Mouse (Mus musculus) midbrain, postnatal 0 days (tissue): Measurements from ENCODE around the gene Cobll1. TPM values are rescaled to one million over a fixed set of nuclear protein-coding genes. Genes with fewer than 3 reads are reported as not detected.
A peak's percentile ranks its signal among the peaks of the same experiment; 100 is the strongest.

Source experiments
- ATAC-seq: fragments of 200-750 bp; cut with Nextera tagmentation; 2 replicates; pipeline ENCODE4 v1.8.0; 2017; ENCODE audit warnings: moderate number of reproducible peaks, mild to moderate bottlenecking, moderate TSS enrichment, moderate library complexity; ENCODE audit not compliant: low FRiP score
- DNase-seq: peaks from one replicate; pipeline ENCODE4 v3.0.0-alpha.2; 2015; ENCODE audit warnings: low spot score
- H3K27ac ChIP-seq: fragments of 300-500 bp; sonication (generic); 2 replicates; pipeline ENCODE4 v1.5.1; 2014; ENCODE audit warnings: low read depth, mild to moderate bottlenecking, low read length, mixed read lengths
- H3K27me3 ChIP-seq: fragments of 300-500 bp; sonication (generic); 2 replicates; pipeline ENCODE4 v1.6.1; 2014; ENCODE audit warnings: low read length, control low read depth, mixed read lengths; ENCODE audit not compliant: insufficient read depth
- H3K36me3 ChIP-seq: fragments of 300-500 bp; sonication (generic); 2 replicates; pipeline ENCODE4 v1.6.1; 2014; ENCODE audit warnings: low read length, control low read depth, mixed read lengths; ENCODE audit not compliant: insufficient read depth
- H3K4me1 ChIP-seq: fragments of 300-500 bp; sonication (generic); 2 replicates; pipeline ENCODE4 v1.6.1; 2014; ENCODE audit warnings: mild to moderate bottlenecking, control low read depth, antibody characterized with exemption, low read length, mixed read lengths; ENCODE audit not compliant: insufficient read depth
- H3K4me2 ChIP-seq: fragments of 300-500 bp; sonication (generic); 2 replicates; pipeline ENCODE4 v1.6.1; 2014; ENCODE audit warnings: low read depth, mild to moderate bottlenecking, low read length, mixed read lengths; ENCODE audit not compliant: poor library complexity, severe bottlenecking
- H3K4me3 ChIP-seq: fragments of 300-500 bp; sonication (generic); 2 replicates; pipeline ENCODE4 v1.5.1; 2014; ENCODE audit warnings: low read depth, mild to moderate bottlenecking, low read length, moderate library complexity
- H3K9ac ChIP-seq: fragments of 300-500 bp; sonication (generic); replicated peaks from 2 replicates; pipeline ENCODE4 v1.6.1; 2014; ENCODE audit warnings: mild to moderate bottlenecking, low read length, moderate library complexity, mixed read lengths; ENCODE audit not compliant: poor library complexity, severe bottlenecking
- H3K9me3 ChIP-seq: fragments of 300-500 bp; sonication (generic); 2 replicates; pipeline ENCODE4 v1.6.1; 2016; ENCODE audit warnings: low read length, control low read depth
- CTCF ChIP-seq: IDR thresholded peaks from 2 replicates; pipeline ENCODE4 v1.5.1; 2016; ENCODE audit warnings: antibody characterized with exemption, mild to moderate bottlenecking
- WGBS: fragments of 180-500 bp; shearing (Covaris S2); extraction: QIAGEN DNeasy Blood & Tissue Kit; methylation state at CpG from one replicate; pipeline ENCODE4 v1.1.7; 2014; 5-methylcytosine and 5-hydroxymethylcytosine counted together
- polyA plus RNA-seq: library from polyadenylated mRNA; unstranded; fragments of >200 nt; fragmentation: Nextera tagmentation; extraction: Ambion mirVana; gene quantifications from 2 replicates; pipeline ENCODE4 v1.2.1, GENCODE M21; 2015
- total RNA-seq: library from RNA; depleted of rRNA; stranded (reverse); fragments of >200 nt; gene quantifications from 2 replicates; pipeline ENCODE4 v1.2.3, GENCODE M21; 2014

Gene Cobll1
- total and polyA plus RNA-seq, 2 experiments from 2014 or later: 2.5 to 2.9 TPM

DNA sequence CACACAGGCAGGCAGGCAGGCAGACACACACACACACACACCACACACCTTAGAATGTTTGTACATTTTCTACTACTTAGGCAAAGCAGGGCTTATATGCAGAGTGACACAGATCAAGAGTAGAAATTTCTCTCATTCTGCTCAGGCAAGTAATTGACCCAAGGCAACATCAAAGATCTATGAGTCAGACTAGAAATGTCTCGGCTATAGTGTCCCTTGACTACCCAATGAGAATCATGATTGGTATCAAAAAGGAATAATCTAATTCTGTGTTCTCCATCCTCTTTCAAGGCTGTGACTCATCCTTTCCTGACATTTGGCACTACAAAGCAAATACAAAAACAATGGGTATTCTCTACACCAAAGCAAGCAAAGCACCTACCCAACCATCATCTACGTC lies 77.5 kb downstream of the Cobll1 start:
- Histone ChIP-seq H3K4me3 (no peak overlapping the region), H3K9ac (no peak overlapping the region), H3K9me3 (no peaks in the 10 kb centered on the region), H3K27ac (no peak overlapping the region), H3K36me3 (no peaks in the 10 kb centered on the region), H3K4me2 (no peak overlapping the region), H3K4me1 (no peaks in the 10 kb centered on the region), H3K27me3 (no peaks in the 10 kb centered on the region)
- ATAC-seq: no peak
- WGBS: 87% methylated on average over 2 of the region's 2 CpGs
- no peak for TF ChIP-seq CTCF
- DNase-seq: no peak

DNA sequence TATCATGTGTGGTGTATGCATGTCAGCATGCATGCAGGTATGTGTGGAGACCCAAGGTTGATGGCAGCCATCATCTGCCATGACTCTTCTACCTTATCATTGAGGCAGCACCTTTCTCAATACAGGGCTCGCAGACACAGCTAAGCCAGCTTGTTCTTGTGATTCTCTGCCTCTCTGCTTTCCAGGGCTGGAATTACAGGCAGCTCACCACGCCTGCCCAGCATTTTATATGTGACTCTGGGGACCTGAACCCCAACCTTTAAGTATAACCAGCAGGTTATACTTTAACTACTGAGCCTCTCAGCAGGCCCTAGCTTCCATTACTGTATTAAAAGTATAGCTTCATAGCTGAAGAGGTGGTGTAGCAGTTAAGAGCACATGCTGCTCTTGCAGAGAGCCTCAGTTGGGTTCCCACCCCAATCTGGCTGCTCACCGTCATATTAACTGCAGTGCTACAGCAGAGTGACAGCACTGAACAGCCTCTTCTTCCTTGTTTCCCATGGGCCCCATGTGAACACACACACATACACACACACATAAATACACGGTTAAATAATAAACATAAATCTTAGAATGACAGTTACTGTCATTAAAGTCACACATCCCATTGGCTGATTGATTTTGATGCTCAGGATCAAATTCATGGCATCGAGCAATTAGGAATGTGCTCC lies 81.1 kb downstream of the Cobll1 start:
- Histone ChIP-seq H3K9me3 (no peaks in the 10 kb centered on the region), H3K4me1 (no peaks in the 10 kb centered on the region), H3K27me3 (no peaks in the 10 kb centered on the region), H3K4me2 (no peak overlapping the region), H3K4me3 (no peak overlapping the region), H3K9ac (no peak overlapping the region), H3K27ac (no peak overlapping the region), H3K36me3 (no peaks in the 10 kb centered on the region)
- ATAC-seq (no peak), DNase-seq (no peak)
- no peak for TF ChIP-seq CTCF
- WGBS: 86% methylated on average over 5 of the region's 5 CpGs

DNA sequence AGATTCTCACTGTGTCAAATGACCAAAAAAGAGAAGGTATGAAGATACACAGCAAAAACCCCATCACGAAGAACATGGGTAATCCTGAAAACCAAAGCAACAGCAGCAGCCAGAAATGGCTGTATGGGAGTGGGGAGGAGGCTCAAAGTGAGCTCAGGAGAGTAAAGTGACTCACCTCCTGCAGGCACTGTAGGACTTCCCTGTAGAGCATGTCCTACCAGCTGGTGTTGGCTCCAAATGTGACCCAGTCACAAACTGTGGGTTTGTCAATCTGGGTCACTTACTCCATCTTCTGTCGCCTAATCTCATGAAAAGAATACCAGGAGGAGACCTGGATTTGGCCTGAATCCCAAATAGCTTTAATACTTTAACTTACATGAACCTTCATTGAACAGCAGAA lies 81.9 kb downstream of the Cobll1 start:
- Histone ChIP-seq H3K4me3 (no peak overlapping the region), H3K27ac (no peak overlapping the region), H3K4me2 (no peak overlapping the region), H3K27me3 (no peaks in the 10 kb centered on the region), H3K9ac (no peak overlapping the region), H3K9me3 (no peaks in the 10 kb centered on the region), H3K4me1 (no peaks in the 10 kb centered on the region), H3K36me3 (no peaks in the 10 kb centered on the region)
- WGBS: 85% methylated on average over 2 of the region's 2 CpGs
- DNase-seq (no peak), ATAC-seq (no peak)
- TF ChIP-seq CTCF: no peak

DNA sequence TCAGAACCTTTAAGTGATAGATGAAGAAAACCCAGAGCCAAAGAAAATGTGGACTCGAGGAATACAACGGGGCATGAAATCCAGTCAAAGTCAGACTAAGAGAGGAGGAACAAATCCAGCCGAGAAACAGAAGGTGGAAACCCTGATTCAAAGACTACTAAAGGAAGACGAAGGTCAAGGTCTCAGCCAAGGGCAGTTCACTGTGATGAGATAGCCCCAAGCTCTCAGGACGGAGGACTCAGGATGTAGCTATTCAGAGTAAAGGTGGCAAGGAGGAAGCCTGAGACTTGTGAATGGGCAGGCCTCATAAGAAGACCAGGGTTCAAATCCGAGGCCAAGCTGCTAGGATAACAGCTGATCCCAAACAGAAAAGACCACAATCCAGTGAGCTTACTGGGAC lies 90.3 kb downstream of the Cobll1 start:
- H3K27ac ChIP-seq: no peak overlapping the region
- no peak for TF ChIP-seq CTCF

DNA sequence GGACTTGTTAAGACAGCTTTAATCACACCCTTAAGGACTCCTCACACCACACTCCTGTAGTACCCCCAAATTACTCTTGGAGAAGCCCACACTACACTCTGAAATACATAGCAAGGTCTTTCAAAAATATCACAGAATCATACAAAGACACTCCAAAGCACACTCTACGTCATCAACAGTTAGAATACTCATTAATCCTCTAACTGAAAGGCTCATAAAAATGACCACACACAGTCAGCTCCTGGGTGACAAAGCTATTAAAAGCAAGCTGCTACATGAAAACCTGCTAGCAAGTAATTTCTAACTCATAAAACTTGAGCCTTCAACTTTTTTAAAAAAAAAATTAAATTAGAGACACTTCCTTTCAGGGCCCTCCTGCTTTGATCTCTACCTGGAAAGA lies 91.8 kb downstream of the Cobll1 start:
- Histone ChIP-seq H3K27me3 (no peaks in the 10 kb centered on the region), H3K9me3 (no peaks in the 10 kb centered on the region), H3K4me1 (no peaks in the 10 kb centered on the region), H3K27ac (no peak overlapping the region), H3K36me3 (no peaks in the 10 kb centered on the region), H3K4me3 (no peak overlapping the region), H3K9ac (no peak overlapping the region), H3K4me2 (no peak overlapping the region)
- ATAC-seq (no peak), DNase-seq (no peak)
- no peak for TF ChIP-seq CTCF
- WGBS: 55% methylated on average over 1 of the region's 1 CpGs

More for the DNA sequence above, 90.3 kb downstream of the Cobll1 start:
- no peak overlapping the region for H3K4me3 ChIP-seq
- no peaks in the 10 kb centered on the region for H3K4me1 ChIP-seq
- H3K9me3 ChIP-seq: no peaks in the 10 kb centered on the region
- H3K36me3 ChIP-seq: no peaks in the 10 kb centered on the region
- DNase-seq (no peak), ATAC-seq (no peak)
- no peak overlapping the region for H3K9ac ChIP-seq
- H3K27me3 ChIP-seq: no peaks in the 10 kb centered on the region
- WGBS: 93% methylated on average over 6 of the region's 6 CpGs
- H3K4me2 ChIP-seq: no peak overlapping the region

DNA sequence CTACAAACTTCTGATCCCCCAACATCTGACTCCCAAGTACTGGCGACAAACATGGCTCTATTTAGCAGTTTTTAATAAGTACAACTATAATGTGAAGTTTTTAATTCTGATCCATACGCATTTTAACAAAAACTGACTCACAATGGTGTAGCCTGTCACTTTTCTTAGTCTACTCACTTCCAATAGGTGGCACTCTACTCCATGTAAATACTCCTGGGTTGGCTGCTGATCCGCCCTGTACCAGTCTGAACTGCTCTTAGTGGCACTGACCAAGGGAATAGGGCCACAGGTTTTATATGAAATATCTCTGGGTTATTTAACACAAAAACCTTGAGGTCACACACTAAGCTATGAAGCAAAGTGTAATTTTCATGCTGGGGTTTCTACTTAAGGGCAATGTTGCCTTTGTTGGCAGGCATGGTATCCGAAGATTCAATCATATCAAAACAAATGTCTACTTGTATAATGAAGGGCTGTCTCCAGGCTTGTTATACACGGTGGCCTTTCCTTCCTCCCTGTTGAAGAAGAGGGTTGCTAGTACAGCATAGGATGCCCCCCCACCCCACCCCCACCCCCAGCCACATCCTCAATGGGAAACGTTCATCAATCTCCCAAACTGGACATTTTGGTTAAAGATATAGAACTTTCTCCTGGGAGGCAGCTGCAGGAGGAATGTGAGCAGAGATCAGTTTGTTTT lies 93.6 kb downstream of the Cobll1 start:
- no peak overlapping the region for H3K27ac ChIP-seq
- peak; percentile 55 for DNase-seq
- H3K4me3 ChIP-seq: no peak overlapping the region
- no peaks in the 10 kb centered on the region for H3K9me3 ChIP-seq
- H3K4me1 ChIP-seq: no peaks in the 10 kb centered on the region
- no peaks in the 10 kb centered on the region for H3K27me3 ChIP-seq
- H3K9ac ChIP-seq: no peak overlapping the region
- 53% methylated on average over 6 of the region's 6 CpGs for WGBS
- TF ChIP-seq CTCF: peak; percentile 65
- no peak overlapping the region for H3K4me2 ChIP-seq
- no peaks in the 10 kb centered on the region for H3K36me3 ChIP-seq
- peak; percentile 65; the same call in 1 of the 2 replicates for ATAC-seq
